Mouse (Mus musculus): Measurements from ENCODE around the gene Slc24a2.

GRCm38 (mm10) chr4:87158053-87158452 lies 72.2 kb downstream of the Slc24a2 start:
- TF ChIP-seq CTCF (IDR thresholded peaks at IDR 0.05; ENCODE audit: extremely low read depth, insufficient read length, insufficient replicate concordance, low read depth, low read length): no peak
- no peak for TF ChIP-seq POLR2A (IDR thresholded peaks at IDR 0.05; ENCODE audit: low read depth, low read length)
